Mouse (Mus musculus): ENCODE measurements around the gene Gm17660. TPM values are rescaled to one million over a fixed set of nuclear protein-coding genes. Genes with fewer than 3 reads are reported as not detected.

The Gm17660 gene
- polyA plus RNA-seq, 1 experiment: not detected

DNA sequence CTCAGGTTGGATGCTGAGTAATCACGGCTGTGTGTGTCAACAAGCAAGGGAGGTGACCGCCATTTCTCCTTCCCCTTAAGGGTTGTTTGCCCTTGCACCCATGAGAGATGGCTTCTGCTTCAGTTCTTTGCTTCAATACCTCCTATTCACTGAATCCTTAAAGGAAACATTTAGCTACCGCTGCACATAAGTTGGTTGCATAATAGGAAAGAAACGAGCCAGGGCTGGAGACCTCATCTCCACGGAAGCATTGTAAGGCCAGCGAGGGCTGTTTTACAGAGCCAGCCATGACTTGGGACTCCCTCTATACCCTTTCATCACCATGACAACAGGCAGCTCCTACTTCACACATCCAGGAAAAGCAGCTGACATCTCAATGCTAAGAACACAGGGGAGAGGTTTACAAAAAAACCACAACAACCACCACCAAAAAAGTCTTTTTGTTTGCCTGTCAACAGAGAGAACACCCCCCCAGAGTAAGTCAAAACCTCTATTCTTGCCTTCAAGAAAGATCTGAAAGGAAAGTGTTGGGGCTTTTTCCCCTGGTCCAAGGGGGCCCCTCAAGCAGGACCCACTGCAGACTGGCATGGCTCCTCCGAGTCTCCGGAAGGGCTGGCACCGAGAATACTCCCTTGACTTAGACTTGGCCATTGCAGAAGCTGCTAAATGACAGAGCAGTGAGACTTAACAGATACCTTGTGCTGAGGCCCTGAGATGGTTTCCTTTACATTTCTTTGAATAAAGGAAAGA lies 32.9 kb upstream of the Gm17660 start:
- Histone ChIP-seq H3K4me1 (ENCODE audit: control insufficient read depth, insufficient read depth, low read length) (peaks cover 23% of the 10 kb centered on the region), H3K27ac (ENCODE audit: insufficient read depth, low read depth, low read length) (peak overlapping the region; percentile 98), H3K4me3 (ENCODE audit: insufficient read depth, low read depth, low read length) (peak overlapping the region; percentile 22)
- WGBS: 14% methylated on average over 9 of the region's 9 CpGs
- TF ChIP-seq POLR2A (IDR thresholded peaks at IDR 0.05; ENCODE audit: insufficient read depth, low read depth, low read length): no peak
- TF ChIP-seq CTCF (IDR thresholded peaks at IDR 0.05; ENCODE audit: insufficient read depth, low read depth, low read length): no peak

DNA sequence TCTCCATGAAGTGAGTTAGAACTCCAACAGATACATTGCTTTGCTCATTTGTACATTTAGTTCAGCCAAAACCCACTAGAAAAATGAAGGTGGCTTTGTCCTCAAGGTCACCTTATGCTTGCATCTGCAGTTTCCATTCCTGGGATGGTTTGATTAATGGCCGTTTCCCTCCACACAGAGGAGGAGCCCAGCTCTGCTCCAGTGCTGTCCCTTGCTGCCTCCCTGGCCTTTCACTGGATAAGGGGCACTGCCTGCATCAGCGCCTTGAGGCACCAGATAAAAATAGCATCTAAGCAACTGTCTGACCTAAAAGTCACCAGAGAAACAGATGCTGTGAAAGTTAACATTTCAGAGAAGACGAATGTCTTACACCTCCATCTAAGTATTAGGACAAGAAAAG lies 32.1 kb upstream of the Gm17660 start:
- WGBS: 14% methylated on average over 3 of the region's 3 CpGs
- TF ChIP-seq CTCF (IDR thresholded peaks at IDR 0.05; ENCODE audit: insufficient read depth, low read depth, low read length): no peak
- TF ChIP-seq POLR2A (IDR thresholded peaks at IDR 0.05; ENCODE audit: insufficient read depth, low read depth, low read length): no peak
- H3K4me3 ChIP-seq (ENCODE audit: insufficient read depth, low read depth, low read length): no peak overlapping the region
- H3K4me1 ChIP-seq (ENCODE audit: control insufficient read depth, insufficient read depth, low read length): peaks cover 18% of the 10 kb centered on the region
- peak overlapping the region; percentile 97 for H3K27ac ChIP-seq (ENCODE audit: insufficient read depth, low read depth, low read length)

DNA sequence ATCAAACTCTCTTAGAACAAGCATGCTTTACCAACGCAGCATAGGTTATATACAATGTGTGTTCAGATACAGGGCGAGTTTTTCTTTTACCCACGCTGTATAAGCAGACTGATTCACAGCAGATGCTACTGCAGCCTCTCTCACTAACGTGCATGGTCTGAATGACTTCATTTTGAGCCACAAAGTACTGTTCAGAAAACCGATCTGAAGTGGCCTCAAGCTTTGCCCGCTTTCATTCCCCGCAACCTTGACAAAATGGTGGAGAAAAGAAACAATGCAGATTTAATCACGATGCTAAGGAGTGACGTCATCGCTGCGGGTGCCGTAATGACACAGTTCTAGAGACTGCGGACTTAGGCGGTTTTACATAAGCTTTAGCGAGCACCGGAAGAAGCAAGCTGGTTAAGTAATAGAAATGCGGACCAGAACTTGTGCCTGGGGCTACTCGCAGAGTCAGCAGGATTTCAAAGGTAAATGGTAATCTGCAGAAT lies 31.5 kb upstream of the Gm17660 start:
- TF ChIP-seq CTCF (IDR thresholded peaks at IDR 0.05; ENCODE audit: insufficient read depth, low read depth, low read length): no peak
- no peak for TF ChIP-seq POLR2A (IDR thresholded peaks at IDR 0.05; ENCODE audit: insufficient read depth, low read depth, low read length)
- 5% methylated on average over 18 of the region's 18 CpGs for WGBS
- Histone ChIP-seq H3K4me1 (ENCODE audit: control insufficient read depth, insufficient read depth, low read length) (peaks cover 18% of the 10 kb centered on the region), H3K27ac (ENCODE audit: insufficient read depth, low read depth, low read length) (peak overlapping the region; percentile 97), H3K4me3 (ENCODE audit: insufficient read depth, low read depth, low read length) (peak overlapping the region; percentile 32)

DNA sequence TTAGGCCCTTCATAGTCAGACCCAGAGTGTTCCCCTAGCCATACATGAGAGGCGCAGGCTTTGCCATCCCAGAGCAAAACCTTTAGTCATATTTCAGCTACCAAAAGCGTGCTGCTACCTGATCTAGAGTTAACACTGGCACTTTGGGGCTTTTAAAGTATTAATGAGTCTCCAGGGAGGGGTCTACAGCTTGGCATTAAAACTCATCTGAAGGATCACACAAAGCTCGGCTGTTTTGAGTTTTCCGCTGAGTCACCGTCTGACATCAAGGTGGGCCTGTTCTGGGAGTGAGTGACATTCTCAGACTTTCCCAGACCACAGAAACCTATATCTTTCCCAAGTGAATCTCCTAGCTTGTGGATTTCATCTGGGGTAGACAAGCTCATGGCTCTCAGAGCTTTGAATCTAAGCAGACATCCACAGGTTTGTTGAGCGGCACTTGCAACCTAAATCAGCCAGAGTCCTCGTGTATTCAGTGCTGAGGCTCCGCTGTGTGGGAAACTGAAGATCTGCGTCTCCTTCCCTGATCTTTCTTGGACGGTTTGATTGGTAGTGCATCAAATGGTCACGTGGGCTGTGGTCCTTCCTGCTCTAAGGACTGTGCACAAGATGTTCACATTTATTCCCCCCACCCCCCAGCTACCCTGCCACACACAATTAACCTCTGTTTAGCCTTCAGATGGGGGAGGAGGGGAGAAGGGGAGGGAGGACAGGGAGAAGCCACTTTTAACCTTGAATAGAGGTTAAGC lies 30.9 kb upstream of the Gm17660 start:
- Histone ChIP-seq H3K4me3 (ENCODE audit: insufficient read depth, low read depth, low read length) (no peak overlapping the region), H3K4me1 (ENCODE audit: control insufficient read depth, insufficient read depth, low read length) (peaks cover 18% of the 10 kb centered on the region), H3K27ac (ENCODE audit: insufficient read depth, low read depth, low read length) (peak overlapping the region; percentile 97)
- 54% methylated on average over 11 of the region's 11 CpGs for WGBS
- TF ChIP-seq POLR2A (IDR thresholded peaks at IDR 0.05; ENCODE audit: insufficient read depth, low read depth, low read length): no peak
- TF ChIP-seq CTCF (IDR thresholded peaks at IDR 0.05; ENCODE audit: insufficient read depth, low read depth, low read length): no peak

DNA sequence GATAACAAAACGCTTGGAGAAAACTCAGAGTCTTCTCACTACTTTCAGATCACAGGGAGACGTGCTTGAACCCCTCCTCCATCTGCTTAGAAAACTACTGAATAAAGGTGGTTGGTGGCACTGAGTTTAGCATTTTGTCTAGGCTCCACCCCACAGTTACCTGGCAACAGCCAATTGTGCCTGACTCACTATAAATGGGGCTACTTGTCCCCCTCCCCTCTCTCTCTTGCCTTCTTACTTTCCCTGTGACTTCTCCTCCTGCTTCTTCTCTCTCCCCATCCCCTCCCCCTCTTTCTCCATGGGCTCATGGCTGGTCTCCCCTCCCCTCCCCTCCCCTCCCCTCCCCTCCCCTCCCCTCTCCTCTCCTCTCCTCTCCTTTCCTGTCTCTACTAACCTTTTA lies 26.7 kb upstream of the Gm17660 start:
- peaks cover 17% of the 10 kb centered on the region for H3K4me1 ChIP-seq (ENCODE audit: control insufficient read depth, insufficient read depth, low read length)
- WGBS: 79% methylated on average over 2 of the region's 2 CpGs
- TF ChIP-seq POLR2A (IDR thresholded peaks at IDR 0.05; ENCODE audit: insufficient read depth, low read depth, low read length): no peak
- no peak for TF ChIP-seq CTCF (IDR thresholded peaks at IDR 0.05; ENCODE audit: insufficient read depth, low read depth, low read length)
- peak overlapping the region; percentile 29; the same call in 1 of the 2 replicates for H3K27ac ChIP-seq (ENCODE audit: insufficient read depth, low read depth, low read length)
- H3K4me3 ChIP-seq (ENCODE audit: insufficient read depth, low read depth, low read length): no peak overlapping the region

DNA sequence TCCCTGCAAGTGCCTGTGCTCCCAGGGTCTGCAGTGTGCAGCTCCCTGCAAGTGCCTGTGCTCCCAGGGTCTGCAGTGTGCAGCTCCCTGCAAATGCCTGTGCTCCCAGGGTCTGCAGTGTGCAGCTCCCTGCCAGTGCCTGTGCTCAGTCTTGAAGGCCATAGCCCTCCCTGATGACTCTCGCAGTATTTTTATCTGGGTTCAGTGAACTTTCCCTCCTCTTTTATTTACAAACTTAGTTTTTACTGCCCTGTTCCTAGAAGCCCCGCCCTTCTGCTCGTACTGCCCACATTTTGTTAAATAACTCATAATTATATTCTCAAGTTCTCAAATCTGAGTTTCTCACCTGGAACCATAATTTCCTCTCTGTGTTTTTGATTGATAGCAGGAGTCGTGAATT lies 25.8 kb upstream of the Gm17660 start:
- Histone ChIP-seq H3K27ac (ENCODE audit: insufficient read depth, low read depth, low read length) (0 out of 2 replicates have a peak overlapping the region, but pooled peaks have one; percentile 5), H3K4me1 (ENCODE audit: control insufficient read depth, insufficient read depth, low read length) (peaks cover 12% of the 10 kb centered on the region), H3K4me3 (ENCODE audit: insufficient read depth, low read depth, low read length) (no peak overlapping the region)
- WGBS: 78% methylated on average over 4 of the region's 4 CpGs
- TF ChIP-seq POLR2A (IDR thresholded peaks at IDR 0.05; ENCODE audit: insufficient read depth, low read depth, low read length): no peak
- no peak for TF ChIP-seq CTCF (IDR thresholded peaks at IDR 0.05; ENCODE audit: insufficient read depth, low read depth, low read length)

DNA sequence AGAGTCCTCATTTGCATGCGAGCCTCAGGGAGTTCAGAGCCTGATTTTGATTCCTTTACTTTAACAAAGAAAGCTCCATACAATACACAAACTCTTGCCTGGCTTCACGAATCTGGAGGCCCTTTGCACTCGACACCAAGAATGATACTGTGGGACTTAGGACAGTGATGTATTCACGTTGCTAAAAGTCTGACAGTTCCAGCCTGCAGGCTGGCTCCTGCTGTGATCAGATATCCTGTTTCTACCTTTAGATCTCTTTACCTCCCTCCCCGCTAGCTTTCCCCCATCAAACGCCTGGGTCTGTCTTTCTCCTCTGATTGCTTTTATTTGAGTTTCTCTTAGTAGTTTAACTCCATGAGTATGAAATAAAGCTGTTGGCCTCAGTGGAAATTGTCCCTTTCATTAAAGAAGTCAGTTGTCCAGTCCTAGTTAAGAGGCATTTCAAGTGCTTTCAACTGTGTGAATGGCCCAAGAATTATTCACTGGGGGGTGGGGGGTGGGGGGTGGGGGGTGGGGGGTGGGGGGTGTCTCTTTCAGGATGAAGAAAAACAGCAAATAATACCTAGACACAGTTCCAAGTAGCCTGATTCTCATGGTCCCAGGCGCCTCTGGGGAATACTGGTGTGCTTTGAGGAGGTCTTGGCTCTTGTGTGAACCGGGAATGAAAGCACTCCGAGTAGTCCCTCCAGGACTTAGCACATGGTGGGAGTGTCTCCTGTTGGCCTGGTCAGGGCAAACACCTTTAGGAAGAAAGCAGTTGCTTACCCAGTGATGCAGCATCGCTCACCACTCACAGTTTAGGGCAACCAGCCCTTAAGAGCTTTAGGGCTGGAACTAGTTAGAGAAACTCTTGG lies 24.5 kb upstream of the Gm17660 start:
- no peak for TF ChIP-seq POLR2A (IDR thresholded peaks at IDR 0.05; ENCODE audit: insufficient read depth, low read depth, low read length)
- Histone ChIP-seq H3K27ac (ENCODE audit: insufficient read depth, low read depth, low read length) (peak overlapping the region; percentile 3; the same call in 1 of the 2 replicates), H3K4me1 (ENCODE audit: control insufficient read depth, insufficient read depth, low read length) (peaks cover 9% of the 10 kb centered on the region), H3K4me3 (ENCODE audit: insufficient read depth, low read depth, low read length) (no peak overlapping the region)
- 49% methylated on average over 10 of the region's 10 CpGs for WGBS

DNA sequence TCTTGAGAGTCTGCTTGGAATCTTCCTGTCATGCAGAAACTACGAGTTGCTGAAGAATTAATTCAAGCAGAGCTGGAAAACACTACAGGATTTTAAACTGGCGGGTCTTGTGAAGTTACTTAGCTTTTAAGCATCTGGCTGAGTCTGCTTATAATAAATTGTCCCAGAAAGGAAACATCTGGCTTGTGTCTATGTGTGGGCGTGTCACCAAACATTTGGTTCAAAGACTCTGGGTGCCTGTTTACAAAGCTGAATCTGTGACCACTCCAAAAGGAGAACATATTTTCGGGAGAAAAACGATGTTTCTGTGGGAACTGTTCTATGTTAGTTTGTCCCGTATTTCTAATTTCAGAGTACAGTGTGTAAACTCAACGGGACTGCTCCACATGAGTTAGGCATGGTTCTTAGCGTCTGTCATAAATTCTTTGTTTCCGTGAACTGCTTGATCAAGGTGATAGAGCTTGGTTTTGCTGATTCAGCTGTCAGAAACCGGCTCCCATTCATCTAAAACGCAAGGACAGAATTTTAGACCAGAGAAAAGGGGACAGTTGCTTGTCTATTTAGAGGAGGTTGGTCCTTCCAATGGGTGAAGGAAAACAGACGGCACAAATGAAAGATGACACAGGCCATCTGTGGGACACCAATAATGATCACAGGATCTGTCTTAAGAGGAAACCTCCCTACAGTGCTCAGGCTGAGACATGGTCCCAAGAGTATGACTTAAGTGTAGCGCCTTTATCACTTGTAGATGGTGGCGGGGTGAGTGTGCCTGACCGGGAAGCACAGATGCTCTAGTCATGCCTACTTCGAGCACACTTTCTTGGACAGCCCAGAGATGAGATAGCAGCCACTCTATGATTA lies 18.9 kb upstream of the Gm17660 start:
- 66% methylated on average over 16 of the region's 16 CpGs for WGBS
- TF ChIP-seq CTCF (IDR thresholded peaks at IDR 0.05; ENCODE audit: insufficient read depth, low read depth, low read length) (no peak), POLR2A (IDR thresholded peaks at IDR 0.05; ENCODE audit: insufficient read depth, low read depth, low read length) (no peak)
- peaks cover 8% of the 10 kb centered on the region for H3K4me1 ChIP-seq (ENCODE audit: control insufficient read depth, insufficient read depth, low read length)
- H3K4me3 ChIP-seq (ENCODE audit: insufficient read depth, low read depth, low read length): no peak overlapping the region
- H3K27ac ChIP-seq (ENCODE audit: insufficient read depth, low read depth, low read length): no peak overlapping the region

Measured in olfactory bulb, adult 2 months (tissue).